Mouse (Mus musculus): Measurements from ENCODE around the gene Cntnap5a. TPM values are rescaled to one million over a fixed set of nuclear protein-coding genes. Genes with fewer than 3 reads are reported as not detected.
A peak's percentile ranks its signal among the peaks of the same experiment; 100 is the strongest.

Gene Cntnap5a
- polyA plus RNA-seq (2014; fragmentation: Nextera tagmentation; extraction: Ambion mirVana) = 0.07 and 0.19 TPM in 2 replicates

- 10% methylated on average over 26 of the region's 26 CpGs for WGBS
- Histone ChIP-seq H3K27ac (ENCODE audit: low read depth, low read length) (no peak within 1 kb of the TSS), H3K36me3 (ENCODE audit: control insufficient read depth, insufficient read depth, low read length) (no peaks in the 10 kb centered on the region), H3K9me3 (ENCODE audit: control insufficient read depth, low read length) (no peaks in the 10 kb centered on the region), H3K4me2 (peak within 1 kb of the TSS; percentile 29; the same call in 1 of the 2 replicates), H3K27me3 (ENCODE audit: control insufficient read depth, insufficient read depth, low read length) (no peaks in the 10 kb centered on the region), H3K9ac (ENCODE audit: low read length) (no peak within 1 kb of the TSS), H3K4me3 (ENCODE audit: low read depth, low read length) (peak within 1 kb of the TSS; percentile 9), H3K4me1 (ENCODE audit: control insufficient read depth, insufficient read depth, low read length) (no peaks in the 10 kb centered on the region)
- ATAC-seq (ENCODE audit: low FRiP score) (peak; percentile 87), DNase-seq (ENCODE audit: low spot score, missing footprints) (peak; percentile 93)
Measured at GRCm38 (mm10) chr1:115684518-115685368, at the start of gene Cntnap5a. TSS of gene Cntnap5a (plus strand) at chr1:115684756.

GRCm38 (mm10) chr1:115646921-115647320, 37.6 kb upstream of the Cntnap5a start:
- Histone ChIP-seq H3K4me2 (no peak overlapping the region), H3K27ac (ENCODE audit: low read depth, low read length) (no peak overlapping the region), H3K27me3 (ENCODE audit: control insufficient read depth, insufficient read depth, low read length) (no peaks in the 10 kb centered on the region), H3K4me3 (ENCODE audit: low read depth, low read length) (no peak overlapping the region), H3K9ac (ENCODE audit: low read length) (no peak overlapping the region), H3K4me1 (ENCODE audit: control insufficient read depth, insufficient read depth, low read length) (no peaks in the 10 kb centered on the region), H3K36me3 (ENCODE audit: control insufficient read depth, insufficient read depth, low read length) (no peaks in the 10 kb centered on the region), H3K9me3 (ENCODE audit: control insufficient read depth, low read length) (no peaks in the 10 kb centered on the region)
- 71% methylated on average over 2 of the region's 2 CpGs for WGBS
- DNase-seq (ENCODE audit: low spot score, missing footprints) (no peak), ATAC-seq (ENCODE audit: low FRiP score) (no peak)

GRCm38 (mm10) chr1:115658343-115659064, 26.1 kb upstream of the Cntnap5a start:
- H3K27ac ChIP-seq (ENCODE audit: low read depth, low read length) = no peak overlapping the region
- no peaks in the 10 kb centered on the region for H3K4me1 ChIP-seq (ENCODE audit: control insufficient read depth, insufficient read depth, low read length)
- no peaks in the 10 kb centered on the region for H3K36me3 ChIP-seq (ENCODE audit: control insufficient read depth, insufficient read depth, low read length)
- H3K9ac ChIP-seq (ENCODE audit: low read length) = no peak overlapping the region
- ATAC-seq (ENCODE audit: low FRiP score) (no peak), DNase-seq (ENCODE audit: low spot score, missing footprints) (no peak)
- no peak overlapping the region for H3K4me2 ChIP-seq
- WGBS = 85% methylated on average over 5 of the region's 5 CpGs
- no peaks in the 10 kb centered on the region for H3K9me3 ChIP-seq (ENCODE audit: control insufficient read depth, low read length)
- H3K27me3 ChIP-seq (ENCODE audit: control insufficient read depth, insufficient read depth, low read length) = no peaks in the 10 kb centered on the region
- no peak overlapping the region for H3K4me3 ChIP-seq (ENCODE audit: low read depth, low read length)

- Histone ChIP-seq H3K9ac (ENCODE audit: low read length) (no peak overlapping the region), H3K9me3 (ENCODE audit: control insufficient read depth, low read length) (no peaks in the 10 kb centered on the region), H3K4me2 (no peak overlapping the region), H3K27ac (ENCODE audit: low read depth, low read length) (no peak overlapping the region), H3K36me3 (ENCODE audit: control insufficient read depth, insufficient read depth, low read length) (no peaks in the 10 kb centered on the region), H3K27me3 (ENCODE audit: control insufficient read depth, insufficient read depth, low read length) (no peaks in the 10 kb centered on the region), H3K4me1 (ENCODE audit: control insufficient read depth, insufficient read depth, low read length) (no peaks in the 10 kb centered on the region), H3K4me3 (ENCODE audit: low read depth, low read length) (no peak overlapping the region)
- no peak for DNase-seq (ENCODE audit: low spot score, missing footprints)
- no peak for ATAC-seq (ENCODE audit: low FRiP score)
- WGBS = 42% methylated on average over 2 of the region's 2 CpGs
Measured at GRCm38 (mm10) chr1:115686494-115686893, 1.9 kb downstream of the Cntnap5a start.

- H3K4me1 ChIP-seq (ENCODE audit: control insufficient read depth, insufficient read depth, low read length) = no peaks in the 10 kb centered on the region
- H3K4me3 ChIP-seq (ENCODE audit: low read depth, low read length) = no peak overlapping the region
- H3K9me3 ChIP-seq (ENCODE audit: control insufficient read depth, low read length) = no peaks in the 10 kb centered on the region
- H3K36me3 ChIP-seq (ENCODE audit: control insufficient read depth, insufficient read depth, low read length) = no peaks in the 10 kb centered on the region
- no peak overlapping the region for H3K9ac ChIP-seq (ENCODE audit: low read length)
- 72% methylated on average over 2 of the region's 2 CpGs for WGBS
- H3K27ac ChIP-seq (ENCODE audit: low read depth, low read length) = no peak overlapping the region
- no peaks in the 10 kb centered on the region for H3K27me3 ChIP-seq (ENCODE audit: control insufficient read depth, insufficient read depth, low read length)
- DNase-seq (ENCODE audit: low spot score, missing footprints) (no peak), ATAC-seq (ENCODE audit: low FRiP score) (no peak)
- H3K4me2 ChIP-seq = no peak overlapping the region
Measured at GRCm38 (mm10) chr1:115699798-115700197, 15.2 kb downstream of the Cntnap5a start.

GRCm38 (mm10) chr1:115742556-115742955, 58.0 kb downstream of the Cntnap5a start:
- Histone ChIP-seq H3K4me3 (ENCODE audit: low read depth, low read length) (no peak overlapping the region), H3K4me2 (no peak overlapping the region), H3K36me3 (ENCODE audit: control insufficient read depth, insufficient read depth, low read length) (no peaks in the 10 kb centered on the region), H3K27me3 (ENCODE audit: control insufficient read depth, insufficient read depth, low read length) (no peaks in the 10 kb centered on the region), H3K4me1 (ENCODE audit: control insufficient read depth, insufficient read depth, low read length) (no peaks in the 10 kb centered on the region), H3K9ac (ENCODE audit: low read length) (no peak overlapping the region), H3K9me3 (ENCODE audit: control insufficient read depth, low read length) (no peaks in the 10 kb centered on the region), H3K27ac (ENCODE audit: low read depth, low read length) (no peak overlapping the region)
- ATAC-seq (ENCODE audit: low FRiP score) (no peak), DNase-seq (ENCODE audit: low spot score, missing footprints) (no peak)
- WGBS = 84% methylated on average over 5 of the region's 5 CpGs

- Histone ChIP-seq H3K4me3 (ENCODE audit: low read depth, low read length) (no peak overlapping the region), H3K27me3 (ENCODE audit: control insufficient read depth, insufficient read depth, low read length) (no peaks in the 10 kb centered on the region), H3K9ac (ENCODE audit: low read length) (no peak overlapping the region), H3K27ac (ENCODE audit: low read depth, low read length) (no peak overlapping the region), H3K36me3 (ENCODE audit: control insufficient read depth, insufficient read depth, low read length) (no peaks in the 10 kb centered on the region), H3K4me1 (ENCODE audit: control insufficient read depth, insufficient read depth, low read length) (no peaks in the 10 kb centered on the region), H3K4me2 (no peak overlapping the region), H3K9me3 (ENCODE audit: control insufficient read depth, low read length) (no peaks in the 10 kb centered on the region)
- DNase-seq (ENCODE audit: low spot score, missing footprints) (no peak), ATAC-seq (ENCODE audit: low FRiP score) (no peak)
Measured at GRCm38 (mm10) chr1:115745569-115745968, 61.0 kb downstream of the Cntnap5a start.

- DNase-seq (ENCODE audit: low spot score, missing footprints) (no peak), ATAC-seq (ENCODE audit: low FRiP score) (peak; percentile 87)
- Histone ChIP-seq H3K9me3 (ENCODE audit: control insufficient read depth, low read length) (no peaks in the 10 kb centered on the region), H3K36me3 (ENCODE audit: control insufficient read depth, insufficient read depth, low read length) (no peaks in the 10 kb centered on the region), H3K4me2 (no peak overlapping the region), H3K9ac (ENCODE audit: low read length) (no peak overlapping the region), H3K4me1 (ENCODE audit: control insufficient read depth, insufficient read depth, low read length) (no peaks in the 10 kb centered on the region), H3K27ac (ENCODE audit: low read depth, low read length) (no peak overlapping the region), H3K4me3 (ENCODE audit: low read depth, low read length) (no peak overlapping the region), H3K27me3 (ENCODE audit: control insufficient read depth, insufficient read depth, low read length) (no peaks in the 10 kb centered on the region)
- 40% methylated on average over 5 of the region's 5 CpGs for WGBS
Measured at GRCm38 (mm10) chr1:115784737-115785136, 100.2 kb downstream of the Cntnap5a start.

- H3K27me3 ChIP-seq (ENCODE audit: control insufficient read depth, insufficient read depth, low read length) = no peaks in the 10 kb centered on the region
- no peaks in the 10 kb centered on the region for H3K36me3 ChIP-seq (ENCODE audit: control insufficient read depth, insufficient read depth, low read length)
- ATAC-seq (ENCODE audit: low FRiP score) = no peak
- no peak overlapping the region for H3K27ac ChIP-seq (ENCODE audit: low read depth, low read length)
- H3K4me3 ChIP-seq (ENCODE audit: low read depth, low read length) = no peak overlapping the region
- H3K4me1 ChIP-seq (ENCODE audit: control insufficient read depth, insufficient read depth, low read length) = no peaks in the 10 kb centered on the region
- WGBS = 96% methylated on average over 4 of the region's 4 CpGs
- no peak for DNase-seq (ENCODE audit: low spot score, missing footprints)
- no peak overlapping the region for H3K9ac ChIP-seq (ENCODE audit: low read length)
- no peaks in the 10 kb centered on the region for H3K9me3 ChIP-seq (ENCODE audit: control insufficient read depth, low read length)
- no peak overlapping the region for H3K4me2 ChIP-seq
Measured at GRCm38 (mm10) chr1:115842591-115842990, 158.0 kb downstream of the Cntnap5a start.

Measured in midbrain, embryonic 11.5 days (tissue).